Mouse (Mus musculus) kidney, embryonic 14.5 days (tissue): ENCODE measurements around the gene Dll3. TPM values are rescaled to one million over a fixed set of nuclear protein-coding genes. Genes with fewer than 3 reads are reported as not detected.
"Not testable (repeated sequence)": the region's sequence is repeated elsewhere in the genome, so short reads cannot be mapped to it uniquely, and the experiment has no call there.

Experiments used
- ATAC-seq: fragments of 200-750 bp; cut with Nextera tagmentation; 2 replicates; pipeline ENCODE4 v1.8.0; 2017; ENCODE audit warnings: moderate number of reproducible peaks, mild to moderate bottlenecking, moderate TSS enrichment, moderate library complexity; ENCODE audit not compliant: low FRiP score, low TSS enrichment
- H3K27ac ChIP-seq: fragments of 300-500 bp; sonication (generic); 2 replicates; pipeline ENCODE4 v1.5.1; 2014; ENCODE audit warnings: low read depth, mild to moderate bottlenecking, low read length, moderate library complexity, mixed read lengths
- H3K27me3 ChIP-seq: fragments of 300-500 bp; sonication (generic); 2 replicates; pipeline ENCODE4 v1.6.1; 2014; ENCODE audit warnings: mild to moderate bottlenecking, low read length; ENCODE audit not compliant: control insufficient read depth, insufficient read depth
- H3K36me3 ChIP-seq: fragments of 300-500 bp; sonication (generic); 2 replicates; pipeline ENCODE4 v1.6.1; 2014; ENCODE audit warnings: low read length, mixed read lengths; ENCODE audit not compliant: control insufficient read depth, insufficient read depth
- H3K4me1 ChIP-seq: fragments of 300-500 bp; sonication (generic); 2 replicates; pipeline ENCODE4 v1.6.1; 2014; ENCODE audit warnings: low read length, mixed read lengths; ENCODE audit not compliant: control insufficient read depth, insufficient read depth
- H3K4me2 ChIP-seq: fragments of 300-500 bp; sonication (generic); replicated peaks from 2 replicates; pipeline ENCODE4 v1.6.1; 2014; ENCODE audit warnings: low read depth, mild to moderate bottlenecking, low read length
- H3K4me3 ChIP-seq: fragments of 300-500 bp; sonication (generic); 2 replicates; pipeline ENCODE4 v1.5.1; 2014; ENCODE audit warnings: mild to moderate bottlenecking, low read length
- H3K9ac ChIP-seq: fragments of 300-500 bp; sonication (generic); 2 replicates; pipeline ENCODE4 v1.6.1; 2014; ENCODE audit warnings: low read depth, mild to moderate bottlenecking, low read length, moderate library complexity
- H3K9me3 ChIP-seq: fragments of 300-500 bp; sonication (generic); 2 replicates; pipeline ENCODE4 v1.6.1; 2016; ENCODE audit warnings: low read length; ENCODE audit not compliant: control insufficient read depth
- WGBS: fragments of 180-500 bp; shearing (Covaris S2); extraction: QIAGEN DNeasy Blood & Tissue Kit; methylation state at CpG from one replicate; pipeline ENCODE4 v1.1.7; 2014; 5-methylcytosine and 5-hydroxymethylcytosine counted together
- polyA plus RNA-seq: library from polyadenylated mRNA; unstranded; fragments of >200 nt; fragmentation: Nextera tagmentation; extraction: Ambion mirVana; gene quantifications from 2 replicates; pipeline ENCODE4 v1.2.1, GENCODE M21; 2014

Gene Dll3
- polyA plus RNA-seq, 1 experiment from 2014 or later = 0.51 TPM

- H3K4me2 ChIP-seq = peak within 1 kb of the TSS; percentile 82
- no peaks in the 10 kb centered on the region for H3K9me3 ChIP-seq
- peaks cover 4% of the 10 kb centered on the region; the same call in 1 of the 2 replicates for H3K4me1 ChIP-seq
- H3K36me3 ChIP-seq = no peaks in the 10 kb centered on the region; the same call in 1 of the 2 replicates
- peak; percentile 91 for ATAC-seq
- H3K27ac ChIP-seq = peak within 1 kb of the TSS; percentile 65; the same call in 1 of the 2 replicates
- H3K4me3 ChIP-seq = peak within 1 kb of the TSS; percentile 85
- H3K27me3 ChIP-seq = no peaks in the 10 kb centered on the region
- peak within 1 kb of the TSS; percentile 97 for H3K9ac ChIP-seq
- WGBS = 7% methylated on average over 57 of the region's 57 CpGs
Observed at GRCm38 (mm10) chr7:28267129-28268041, 34.7 kb downstream of the Dll3 start, which contains the start of gene Eid2. TSS of gene Eid2 (plus strand) at chr7:28267881.

- ATAC-seq = no peak
Observed at GRCm38 (mm10) chr7:28265391-28265790, 36.6 kb downstream of the Dll3 start.

GRCm38 (mm10) chr7:28263786-28264185 lies 38.3 kb downstream of the Dll3 start:
- Histone ChIP-seq H3K36me3 (no peaks in the 10 kb centered on the region), H3K9ac (no peak overlapping the region), H3K4me3 (no peak overlapping the region), H3K27me3 (no peaks in the 10 kb centered on the region), H3K4me1 (peaks cover 4% of the 10 kb centered on the region; the same call in 1 of the 2 replicates), H3K27ac (no peak overlapping the region), H3K4me2 (no peak overlapping the region), H3K9me3 (no peaks in the 10 kb centered on the region)
- no peak for ATAC-seq
- WGBS = 3% methylated on average over 15 of the region's 15 CpGs

More at GRCm38 (mm10) chr7:28265391-28265790, 36.6 kb downstream of the Dll3 start:
- H3K27me3 ChIP-seq = no peaks in the 10 kb centered on the region
- H3K4me1 ChIP-seq = peaks cover 4% of the 10 kb centered on the region; the same call in 1 of the 2 replicates
- WGBS = 90% methylated on average over 13 of the region's 13 CpGs
- H3K9me3 ChIP-seq = no peaks in the 10 kb centered on the region
- H3K4me3 ChIP-seq = no peak overlapping the region
- H3K9ac ChIP-seq = no peak overlapping the region
- H3K27ac ChIP-seq = no peak overlapping the region
- no peaks in the 10 kb centered on the region; the same call in 1 of the 2 replicates for H3K36me3 ChIP-seq
- H3K4me2 ChIP-seq = no peak overlapping the region

GRCm38 (mm10) chr7:28262861-28263260 lies 39.2 kb downstream of the Dll3 start:
- H3K4me3 ChIP-seq = no peak overlapping the region
- no peaks in the 10 kb centered on the region for H3K27me3 ChIP-seq
- ATAC-seq = no peak
- H3K4me1 ChIP-seq = no peaks in the 10 kb centered on the region
- H3K4me2 ChIP-seq = no peak overlapping the region
- WGBS = 29% methylated on average over 5 of the region's 5 CpGs
- H3K27ac ChIP-seq = no peak overlapping the region
- H3K36me3 ChIP-seq = no peaks in the 10 kb centered on the region
- H3K9ac ChIP-seq = no peak overlapping the region
- H3K9me3 ChIP-seq = no peaks in the 10 kb centered on the region

GRCm38 (mm10) chr7:28255476-28255875 lies 46.6 kb downstream of the Dll3 start:
- no peak overlapping the region for H3K4me3 ChIP-seq
- WGBS = 83% methylated on average over 6 of the region's 6 CpGs
- H3K27ac ChIP-seq = no peak overlapping the region
- H3K9me3 ChIP-seq = peaks cover 3% of the 10 kb centered on the region; the same call in 1 of the 2 replicates
- no peaks in the 10 kb centered on the region for H3K27me3 ChIP-seq
- no peak overlapping the region for H3K4me2 ChIP-seq
- H3K36me3 ChIP-seq = no peaks in the 10 kb centered on the region
- no peak overlapping the region for H3K9ac ChIP-seq
- no peak for ATAC-seq
- H3K4me1 ChIP-seq = no peaks in the 10 kb centered on the region

GRCm38 (mm10) chr7:28254591-28254990 lies 47.4 kb downstream of the Dll3 start:
- Histone ChIP-seq H3K4me2 (no peak overlapping the region), H3K4me1 (no peaks in the 10 kb centered on the region), H3K27ac (no peak overlapping the region), H3K9ac (no peak overlapping the region), H3K4me3 (no peak overlapping the region), H3K9me3 (peaks cover 3% of the 10 kb centered on the region; the same call in 1 of the 2 replicates), H3K27me3 (no peaks in the 10 kb centered on the region), H3K36me3 (no peaks in the 10 kb centered on the region)
- 84% methylated on average over 6 of the region's 6 CpGs for WGBS
- ATAC-seq = no peak

GRCm38 (mm10) chr7:28251976-28252375 lies 50.1 kb downstream of the Dll3 start:
- H3K4me3 ChIP-seq = no peak overlapping the region
- no peaks in the 10 kb centered on the region for H3K4me1 ChIP-seq
- no peak overlapping the region for H3K27ac ChIP-seq
- H3K9me3 ChIP-seq = peaks cover 3% of the 10 kb centered on the region; the same call in 1 of the 2 replicates
- no peaks in the 10 kb centered on the region for H3K36me3 ChIP-seq
- no peaks in the 10 kb centered on the region for H3K27me3 ChIP-seq
- H3K4me2 ChIP-seq = no peak overlapping the region
- no peak overlapping the region for H3K9ac ChIP-seq
- no peak for ATAC-seq
- WGBS = 90% methylated on average over 17 of the region's 17 CpGs

GRCm38 (mm10) chr7:28248957-28249356 lies 53.1 kb downstream of the Dll3 start:
- Histone ChIP-seq H3K4me2 (no peak overlapping the region), H3K27me3 (no peaks in the 10 kb centered on the region), H3K9me3 (no peaks in the 10 kb centered on the region), H3K4me3 (no peak overlapping the region), H3K4me1 (no peaks in the 10 kb centered on the region), H3K36me3 (no peaks in the 10 kb centered on the region), H3K27ac (no peak overlapping the region), H3K9ac (no peak overlapping the region)
- WGBS = 91% methylated on average over 3 of the region's 3 CpGs
- no peak for ATAC-seq

- not testable (repeated sequence) for H3K4me1 ChIP-seq, H3K27ac ChIP-seq, ATAC-seq, H3K36me3 ChIP-seq, H3K9me3 ChIP-seq, H3K4me3 ChIP-seq, H3K4me2 ChIP-seq, H3K27me3 ChIP-seq, H3K9ac ChIP-seq
- 77% methylated on average over 2 of the region's 2 CpGs for WGBS
Observed at GRCm38 (mm10) chr7:28243943-28244342, 58.1 kb downstream of the Dll3 start.
